Mouse (Mus musculus) limb, embryonic 10.5 days (tissue): ENCODE data around the gene Chad. TPM values are rescaled to one million over a fixed set of nuclear protein-coding genes. Genes with fewer than 3 reads are reported as not detected.

ENCODE experiments used
- DNase-seq: peaks from one replicate; pipeline ENCODE4 v3.0.0-alpha.2; 2017; ENCODE audit warnings: low spot score
- H3K27ac ChIP-seq: fragments of 300-500 bp; sonication (generic); 2 replicates; pipeline ENCODE4 v1.5.1; 2016; ENCODE audit warnings: mild to moderate bottlenecking
- H3K27me3 ChIP-seq: fragments of 300-500 bp; sonication (generic); 2 replicates; pipeline ENCODE4 v1.6.1; 2016; ENCODE audit warnings: low read depth, mild to moderate bottlenecking; ENCODE audit not compliant: poor library complexity, severe bottlenecking
- H3K36me3 ChIP-seq: fragments of 300-500 bp; sonication (generic); 2 replicates; pipeline ENCODE4 v1.6.1; 2016; ENCODE audit warnings: mild to moderate bottlenecking, moderate library complexity
- H3K4me1 ChIP-seq: fragments of 300-500 bp; sonication (generic); 2 replicates; pipeline ENCODE4 v1.6.1; 2016
- H3K4me3 ChIP-seq: fragments of 300-500 bp; sonication (generic); 2 replicates; pipeline ENCODE4 v1.5.1; 2016; ENCODE audit warnings: mild to moderate bottlenecking, moderate library complexity
- H3K9me3 ChIP-seq: fragments of 300-500 bp; sonication (generic); replicated peaks from 2 replicates; pipeline ENCODE4 v1.6.1; 2016; ENCODE audit warnings: mild to moderate bottlenecking
- WGBS: fragments of 180-500 bp; shearing (Covaris S2); methylation state at CpG from one replicate; pipeline ENCODE4 v1.1.7; 2016; 5-methylcytosine and 5-hydroxymethylcytosine counted together
- polyA plus RNA-seq: library from polyadenylated mRNA; unstranded; fragments of >200 nt; fragmentation: Nextera tagmentation; extraction: Ambion mirVana; gene quantifications from 2 replicates; pipeline ENCODE4 v1.2.1, GENCODE M21; 2016

The Chad gene
- 0.11 and 0.30 TPM in 2 replicates for polyA plus RNA-seq

DNA sequence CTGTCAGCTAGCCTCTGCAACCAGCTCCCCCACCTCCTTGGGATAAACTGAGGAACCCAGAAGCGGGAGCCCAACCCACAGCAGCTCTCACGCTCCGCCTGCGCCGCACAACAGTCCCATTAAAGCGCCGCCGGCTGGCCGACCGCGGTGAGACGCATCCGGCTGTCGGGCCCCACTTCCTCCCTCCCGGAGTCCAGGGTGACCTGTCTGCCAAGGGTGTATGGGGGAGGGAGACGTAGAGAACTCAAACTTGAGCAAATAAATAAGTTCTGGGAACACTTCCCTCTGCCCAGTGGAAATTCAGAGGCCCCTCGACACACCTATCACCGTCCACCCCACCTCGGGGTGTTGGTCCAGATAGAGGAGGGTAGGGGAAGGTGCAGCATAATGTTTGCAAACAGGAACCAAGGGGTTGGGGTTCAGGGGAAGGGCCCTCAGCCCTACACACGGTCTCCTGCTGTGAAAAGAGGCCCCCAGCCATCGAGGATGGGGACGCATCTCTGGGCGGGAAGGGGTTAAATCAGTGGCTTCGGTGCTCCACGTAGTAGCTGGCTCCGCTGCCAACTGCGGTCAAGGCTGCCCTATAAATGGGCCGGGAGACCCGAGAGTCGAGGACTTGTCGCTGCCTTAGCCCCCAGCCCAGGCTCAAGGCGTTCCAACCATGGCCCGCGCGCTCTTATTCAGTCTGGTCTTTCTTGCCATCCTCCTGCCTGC is at the start of gene Chad:
Chad (plus strand) TSS at position 611 of the 714 bp plus-strand sequence.
- H3K4me1 ChIP-seq = peaks cover 32% of the 10 kb centered on the region
- peaks cover 46% of the 10 kb centered on the region for H3K27me3 ChIP-seq
- no peaks in the 10 kb centered on the region for H3K9me3 ChIP-seq
- H3K36me3 ChIP-seq = peaks cover 32% of the 10 kb centered on the region
- H3K27ac ChIP-seq = peak within 1 kb of the TSS; percentile 77
- DNase-seq = peak; percentile 74
- WGBS = 3% methylated on average over 35 of the region's 35 CpGs
- peak within 1 kb of the TSS; percentile 46 for H3K4me3 ChIP-seq

DNA sequence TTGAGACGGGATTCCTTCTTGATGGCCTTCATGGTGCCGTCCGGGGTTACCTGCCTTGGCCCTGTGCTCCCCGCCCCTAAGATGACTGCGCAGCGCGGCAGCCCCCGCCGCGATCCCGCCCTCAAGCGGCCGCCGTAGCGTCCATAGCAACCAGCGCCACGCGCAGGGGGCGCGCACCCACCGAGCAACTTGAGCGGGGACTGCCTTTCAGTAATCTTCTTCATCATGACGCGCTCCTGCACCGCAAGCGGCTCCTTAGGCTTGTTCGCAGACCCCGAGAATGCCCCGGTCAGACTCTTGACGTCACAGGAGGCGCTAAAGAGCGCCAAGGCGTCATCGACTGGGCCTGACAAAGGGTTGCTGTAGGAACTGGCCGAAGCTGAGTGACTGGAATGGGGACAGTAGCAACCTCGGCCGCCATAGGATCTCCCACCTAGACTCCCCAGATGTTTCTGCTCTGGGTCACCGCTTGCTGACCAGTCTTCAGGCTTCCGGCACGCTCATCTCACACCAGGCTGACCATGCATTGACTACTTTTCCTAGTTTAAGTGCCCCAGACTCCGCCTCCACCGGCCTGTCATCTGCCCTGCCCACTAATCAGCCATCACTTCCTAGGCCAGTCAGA is 43.5 kb upstream of the Chad start, which contains the start of gene Mycbpap:
Mycbpap (minus strand) TSS at position 524 of the 625 bp plus-strand sequence.
- no peaks in the 10 kb centered on the region for H3K36me3 ChIP-seq
- under 1% methylated on average over 42 of the region's 42 CpGs for whole genome bisulfite sequencing
- peaks cover 33% of the 10 kb centered on the region for H3K4me1 ChIP-seq
- no peaks in the 10 kb centered on the region for H3K9me3 ChIP-seq
- peak within 1 kb of the TSS; percentile 88 for H3K27ac ChIP-seq
- H3K27me3 ChIP-seq = 0 out of 2 replicates have a peak, but pooled peaks cover 3% of the 10 kb centered on the region
- DNase-seq = peak; percentile 80
- peak within 1 kb of the TSS; percentile 70 for H3K4me3 ChIP-seq

DNA sequence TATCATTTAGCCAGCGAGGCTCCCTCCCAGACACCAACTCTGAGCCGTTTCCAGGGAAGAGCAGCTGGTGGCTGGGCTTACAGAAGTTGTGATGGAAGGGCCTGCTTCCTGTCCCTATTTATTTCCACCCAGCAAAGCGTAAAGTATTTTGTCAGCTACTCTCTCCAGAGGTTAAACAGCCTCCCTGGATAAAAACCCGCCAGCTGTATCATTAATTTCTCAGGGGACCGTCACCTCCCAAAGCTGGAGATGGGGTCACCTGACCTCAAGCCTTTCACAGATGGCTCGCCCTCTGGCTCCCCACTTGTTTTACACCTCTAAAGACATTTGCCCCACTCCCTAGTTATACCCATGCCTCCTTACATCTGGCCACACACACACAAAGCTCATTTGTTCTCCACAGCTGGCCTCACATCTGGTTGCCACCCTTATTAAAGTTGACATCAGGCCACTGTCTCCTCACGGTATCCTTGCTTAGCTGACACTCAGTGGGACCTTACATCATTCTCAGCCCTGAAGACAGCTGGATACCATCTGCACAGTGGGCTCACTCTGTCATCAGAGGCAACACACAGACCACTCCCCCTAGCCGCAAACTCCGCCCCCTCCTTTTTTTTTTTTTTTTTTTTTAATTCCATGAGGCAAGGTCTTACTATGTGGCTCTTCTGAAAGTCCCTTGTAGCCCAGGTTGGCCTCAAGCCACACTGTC is 38.5 kb upstream of the Chad start:
- peak; percentile 72 for DNase-seq
- Histone ChIP-seq H3K27me3 (0 out of 2 replicates have a peak, but pooled peaks cover 3% of the 10 kb centered on the region), H3K4me3 (no peak overlapping the region), H3K27ac (peak overlapping the region; percentile 78), H3K9me3 (no peaks in the 10 kb centered on the region), H3K4me1 (peaks cover 36% of the 10 kb centered on the region), H3K36me3 (no peaks in the 10 kb centered on the region)
- WGBS = 31% methylated on average over 9 of the region's 9 CpGs

DNA sequence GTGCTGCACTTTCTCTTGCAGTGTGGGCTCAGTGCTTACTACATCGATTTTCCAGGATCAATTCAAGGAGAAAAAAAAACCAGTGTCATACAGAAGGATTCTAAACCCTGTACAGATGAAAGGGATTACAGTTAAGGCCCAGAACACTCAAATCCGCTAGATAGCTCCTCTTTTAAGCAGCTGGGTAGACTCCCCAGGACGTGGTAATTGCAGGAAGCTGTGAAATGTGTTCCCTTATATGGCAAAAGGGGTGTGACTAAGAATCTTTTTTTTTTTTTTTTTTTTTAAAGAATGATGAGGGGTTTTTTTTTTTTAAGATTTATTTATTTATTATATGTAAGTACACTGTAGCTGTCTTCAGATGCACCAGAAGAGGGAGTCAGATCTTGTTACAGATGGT is 36.0 kb upstream of the Chad start:
- Histone ChIP-seq H3K36me3 (no peaks in the 10 kb centered on the region), H3K4me1 (peaks cover 33% of the 10 kb centered on the region), H3K27me3 (no peaks in the 10 kb centered on the region), H3K9me3 (no peaks in the 10 kb centered on the region), H3K27ac (no peak overlapping the region), H3K4me3 (no peak overlapping the region)
- 48% methylated on average over 3 of the region's 3 CpGs for WGBS
- no peak for DNase-seq

DNA sequence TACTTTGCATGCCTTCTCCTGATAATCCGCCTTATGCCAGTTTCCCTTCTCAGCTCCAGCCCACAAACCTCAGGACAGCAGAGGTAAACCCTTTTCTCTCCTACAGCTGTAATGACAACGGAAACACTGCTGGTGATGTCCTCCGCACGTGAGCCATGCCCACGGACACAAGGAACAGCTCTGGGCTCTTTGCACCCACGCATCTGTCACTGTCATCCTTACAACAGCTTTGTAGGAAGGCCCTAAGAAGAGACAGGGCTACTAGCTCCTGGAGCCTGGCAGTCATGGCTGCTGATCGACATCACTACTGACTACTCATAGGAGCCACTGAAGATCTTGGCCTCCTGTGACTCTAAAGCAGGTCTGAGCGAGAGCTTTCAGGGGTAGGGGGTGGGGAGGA is 31.7 kb upstream of the Chad start:
- no peaks in the 10 kb centered on the region for H3K9me3 ChIP-seq
- H3K4me1 ChIP-seq = peaks cover 10% of the 10 kb centered on the region; the same call in 1 of the 2 replicates
- H3K27me3 ChIP-seq = no peaks in the 10 kb centered on the region
- WGBS = 77% methylated on average over 8 of the region's 8 CpGs
- no peaks in the 10 kb centered on the region for H3K36me3 ChIP-seq
- no peak overlapping the region for H3K4me3 ChIP-seq
- DNase-seq = no peak
- no peak overlapping the region for H3K27ac ChIP-seq

DNA sequence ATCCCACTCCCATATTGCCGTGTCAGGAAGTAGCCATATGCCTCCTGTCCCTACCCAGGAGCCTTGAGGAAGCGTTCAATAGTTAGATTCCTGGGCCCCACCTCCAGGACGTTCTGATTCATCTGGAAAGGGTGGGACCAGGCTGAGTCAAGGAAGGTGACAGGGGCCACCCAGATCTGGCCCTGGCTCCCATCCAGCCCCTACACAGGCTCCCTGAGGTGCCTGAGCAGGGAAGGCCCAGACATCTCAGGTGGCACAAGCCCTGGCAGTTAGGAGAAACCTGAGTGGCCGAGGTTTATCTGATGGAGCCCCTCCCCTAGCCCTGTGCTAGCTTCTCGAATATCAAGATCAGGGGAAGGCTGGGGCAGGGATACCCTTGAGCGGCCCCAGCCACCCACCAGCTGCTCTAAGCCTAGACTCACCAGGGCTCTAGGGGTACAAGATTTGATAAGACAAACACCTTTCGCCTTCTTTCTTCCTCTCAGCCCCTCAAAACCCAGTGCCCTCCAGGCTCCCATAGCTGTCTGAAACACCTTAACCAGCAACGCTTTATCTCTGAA is 26.0 kb upstream of the Chad start:
- peaks cover 14% of the 10 kb centered on the region for H3K36me3 ChIP-seq
- H3K4me3 ChIP-seq = no peak overlapping the region
- no peaks in the 10 kb centered on the region for H3K9me3 ChIP-seq
- H3K27me3 ChIP-seq = no peaks in the 10 kb centered on the region
- no peak for DNase-seq
- H3K27ac ChIP-seq = no peak overlapping the region
- peaks cover 14% of the 10 kb centered on the region for H3K4me1 ChIP-seq
- WGBS = 61% methylated on average over 8 of the region's 8 CpGs

DNA sequence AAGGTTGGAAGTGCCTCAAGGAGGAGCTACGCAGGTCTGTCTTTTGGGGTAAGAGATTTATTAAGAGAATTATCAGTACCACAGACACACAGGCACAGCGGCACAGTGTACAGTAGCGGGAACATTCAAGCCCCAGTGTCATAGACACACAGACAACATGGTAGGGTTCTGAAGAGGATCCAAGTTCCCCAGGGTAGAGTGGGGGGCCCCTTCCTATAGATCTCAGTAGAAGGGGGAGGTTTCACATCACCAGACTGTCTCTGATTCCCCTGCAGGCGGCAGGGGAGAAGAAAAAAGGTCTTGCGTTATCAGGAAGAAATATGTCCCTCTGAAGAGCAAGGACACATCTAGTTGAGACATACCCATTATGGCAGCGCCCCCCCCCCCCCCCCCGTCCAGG is 25.1 kb upstream of the Chad start:
- DNase-seq = no peak
- Histone ChIP-seq H3K36me3 (peaks cover 14% of the 10 kb centered on the region), H3K4me3 (no peak overlapping the region), H3K27me3 (no peaks in the 10 kb centered on the region), H3K9me3 (no peaks in the 10 kb centered on the region), H3K4me1 (peaks cover 23% of the 10 kb centered on the region), H3K27ac (no peak overlapping the region)
- 85% methylated on average over 7 of the region's 7 CpGs for WGBS

DNA sequence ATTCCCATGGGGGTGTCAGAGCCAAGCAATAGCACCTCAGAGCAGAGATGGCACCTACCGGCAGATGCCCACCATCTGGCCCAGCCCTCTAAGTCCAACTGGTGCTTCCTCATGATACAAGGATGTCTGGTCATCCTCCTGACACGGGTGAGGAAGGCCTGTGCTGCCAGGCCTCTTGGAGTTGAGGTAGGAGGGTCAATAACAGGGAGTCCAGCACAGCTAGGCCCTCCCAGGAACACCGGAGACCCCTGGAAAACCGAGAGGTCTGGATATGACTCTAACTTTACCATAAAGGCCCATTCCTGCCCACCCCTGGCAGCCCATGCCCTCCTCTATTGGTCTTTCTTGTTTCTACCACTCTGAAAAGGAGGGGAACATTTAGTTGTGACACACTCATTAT is 22.4 kb upstream of the Chad start:
- Histone ChIP-seq H3K27ac (no peak overlapping the region), H3K4me1 (peaks cover 23% of the 10 kb centered on the region), H3K36me3 (peaks cover 19% of the 10 kb centered on the region), H3K4me3 (no peak overlapping the region), H3K27me3 (no peaks in the 10 kb centered on the region), H3K9me3 (no peaks in the 10 kb centered on the region)
- 89% methylated on average over 4 of the region's 4 CpGs for WGBS
- DNase-seq = no peak

DNA sequence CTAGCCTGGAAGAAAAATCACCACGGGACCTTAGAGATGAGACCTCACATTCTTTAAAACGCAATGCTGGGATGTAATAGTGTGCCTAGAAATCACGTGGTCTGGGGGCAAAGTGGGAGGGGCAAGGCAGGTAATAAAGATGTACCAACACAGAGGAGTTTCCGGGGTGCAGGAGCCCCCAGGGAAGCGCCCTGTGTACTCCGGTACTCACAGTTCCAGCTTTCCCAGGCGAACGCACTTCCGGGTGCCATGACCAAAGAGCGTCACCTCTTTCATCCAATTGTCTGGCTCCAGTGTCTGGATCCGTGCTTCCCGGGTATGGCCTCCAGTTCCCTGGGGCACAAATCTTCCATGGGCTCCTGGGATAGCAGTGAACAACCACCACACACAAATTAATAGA is 21.5 kb upstream of the Chad start:
- no peak overlapping the region for H3K4me3 ChIP-seq
- no peak overlapping the region for H3K27ac ChIP-seq
- DNase-seq = no peak
- peaks cover 28% of the 10 kb centered on the region for H3K4me1 ChIP-seq
- peaks cover 19% of the 10 kb centered on the region for H3K36me3 ChIP-seq
- no peaks in the 10 kb centered on the region for H3K9me3 ChIP-seq
- 91% methylated on average over 12 of the region's 12 CpGs for WGBS
- no peaks in the 10 kb centered on the region for H3K27me3 ChIP-seq

DNA sequence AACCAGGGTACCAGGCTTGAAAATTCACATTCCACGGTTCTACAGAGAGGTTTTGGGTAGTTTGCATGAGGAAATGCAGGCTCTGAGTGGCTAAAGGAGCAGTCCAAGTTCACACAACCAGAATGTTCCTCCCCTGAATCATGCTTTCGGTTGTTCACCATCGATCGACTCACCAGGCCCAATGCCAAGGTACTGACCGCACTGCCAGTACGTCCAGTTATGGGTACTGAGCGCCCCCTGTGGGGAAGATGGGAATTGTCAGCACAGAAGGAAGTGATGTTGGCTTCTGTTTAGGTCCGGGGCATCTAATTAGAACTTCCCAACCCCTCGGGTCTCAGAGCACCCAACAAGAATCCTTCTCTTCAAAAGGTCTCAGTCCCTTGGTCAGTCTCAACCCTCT is 20.9 kb upstream of the Chad start:
- WGBS = 46% methylated on average over 9 of the region's 9 CpGs
- 0 out of 2 replicates have a peak overlapping the region, but pooled peaks have one; percentile 38 for H3K27ac ChIP-seq
- H3K9me3 ChIP-seq = no peaks in the 10 kb centered on the region
- no peaks in the 10 kb centered on the region for H3K27me3 ChIP-seq
- peaks cover 30% of the 10 kb centered on the region for H3K4me1 ChIP-seq
- peak; percentile 75 for DNase-seq
- H3K36me3 ChIP-seq = peaks cover 19% of the 10 kb centered on the region
- H3K4me3 ChIP-seq = peak overlapping the region; percentile 31

DNA sequence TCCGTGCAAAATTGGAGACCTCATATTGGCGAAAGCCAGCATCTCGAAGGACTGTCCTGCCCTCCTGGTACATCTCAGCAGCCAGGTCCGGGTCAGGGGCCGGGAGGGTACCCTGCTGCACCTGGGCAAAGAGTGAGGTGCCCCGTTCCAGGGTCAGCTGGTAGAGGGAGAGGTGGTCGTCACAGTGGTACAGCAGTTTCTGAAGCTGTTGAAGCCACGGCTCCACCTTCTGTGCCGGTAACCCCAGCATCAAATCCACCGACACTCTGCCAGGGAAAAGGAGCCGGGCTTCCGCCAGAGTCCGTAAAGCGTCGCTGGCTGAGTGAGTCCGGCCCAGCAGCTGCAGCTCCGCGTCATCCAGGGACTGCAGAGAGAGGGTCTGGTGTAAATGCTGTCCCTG is 20.4 kb upstream of the Chad start:
- Histone ChIP-seq H3K36me3 (peaks cover 19% of the 10 kb centered on the region), H3K4me1 (peaks cover 28% of the 10 kb centered on the region), H3K4me3 (peak overlapping the region; percentile 31), H3K27ac (peak overlapping the region; percentile 38; the same call in 1 of the 2 replicates), H3K9me3 (no peaks in the 10 kb centered on the region), H3K27me3 (no peaks in the 10 kb centered on the region)
- 48% methylated on average over 18 of the region's 18 CpGs for WGBS
- DNase-seq = peak; percentile 34

DNA sequence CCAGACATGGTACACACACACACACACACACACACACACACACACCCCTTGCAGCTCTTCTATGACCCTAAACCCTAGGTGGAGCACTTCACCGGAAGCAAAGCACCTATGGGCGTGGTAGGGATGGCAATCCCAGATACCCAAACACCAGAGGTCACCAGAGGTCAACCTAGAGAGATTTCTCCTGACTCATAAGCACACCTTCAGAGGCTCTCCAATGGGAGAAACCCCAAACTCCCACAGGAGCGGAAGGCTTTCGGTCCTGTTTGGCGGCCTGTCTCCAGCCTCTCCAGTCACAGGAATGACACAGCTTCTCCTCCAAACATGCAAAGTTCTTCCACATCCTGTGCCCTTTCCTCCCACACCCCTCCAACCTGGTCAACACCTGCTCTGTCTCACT is 18.5 kb upstream of the Chad start:
- DNase-seq = no peak
- H3K27me3 ChIP-seq = no peaks in the 10 kb centered on the region
- H3K4me1 ChIP-seq = peaks cover 31% of the 10 kb centered on the region
- H3K36me3 ChIP-seq = peaks cover 19% of the 10 kb centered on the region
- WGBS = 98% methylated on average over 5 of the region's 5 CpGs
- H3K9me3 ChIP-seq = no peaks in the 10 kb centered on the region
- no peak overlapping the region for H3K27ac ChIP-seq
- no peak overlapping the region for H3K4me3 ChIP-seq
